Mouse (Mus musculus): ENCODE measurements around the gene Tjap1. TPM values are rescaled to one million over a fixed set of nuclear protein-coding genes. Genes with fewer than 3 reads are reported as not detected.

Gene Tjap1
- total RNA-seq, 2 experiments from 2014 or later, result 39.0 to 41.0 TPM

- DNase-seq (ENCODE audit: low spot score in 2 of 2), result no peak
These were observed 1.1 kb upstream of the Tjap1 start for GRCm38 (mm10) chr17:46283911-46284310.

GRCm38 (mm10) chr17:46283140-46283539 lies 314 bp upstream of the Tjap1 start:
- DNase-seq (ENCODE audit: low spot score in 2 of 2), result no peak

- DNase-seq (ENCODE audit: low spot score in 2 of 2), result no peak
These were observed 4.6 kb downstream of the Tjap1 start for GRCm38 (mm10) chr17:46278011-46278765.

GRCm38 (mm10) chr17:46277586-46277985 lies 5.2 kb downstream of the Tjap1 start:
- DNase-seq (ENCODE audit: low spot score in 2 of 2), result no peak

- DNase-seq (ENCODE audit: low spot score in 2 of 2), result no peak
These were observed 7.3 kb downstream of the Tjap1 start for GRCm38 (mm10) chr17:46275506-46275905.

- DNase-seq (ENCODE audit: low spot score in 2 of 2), result no peak
These were observed 7.8 kb downstream of the Tjap1 start for GRCm38 (mm10) chr17:46275034-46275433.

- no peak for DNase-seq (ENCODE audit: low spot score in 2 of 2)
These were observed 8.4 kb downstream of the Tjap1 start for GRCm38 (mm10) chr17:46274465-46274864.

GRCm38 (mm10) chr17:46273803-46274236 lies 9.0 kb downstream of the Tjap1 start:
- no peak for DNase-seq (ENCODE audit: low spot score in 2 of 2)

- DNase-seq (ENCODE audit: low spot score in 2 of 2), result no peak
These were observed 10.2 kb downstream of the Tjap1 start for GRCm38 (mm10) chr17:46272675-46273074.

- no peak for DNase-seq (ENCODE audit: low spot score in 2 of 2)
These were observed 10.8 kb downstream of the Tjap1 start for GRCm38 (mm10) chr17:46272058-46272457.

GRCm38 (mm10) chr17:46269771-46270534 lies 12.9 kb downstream of the Tjap1 start:
- peak in 1 of 2 experiments; percentile 50 for DNase-seq (ENCODE audit: low spot score in 2 of 2)

- no peak for DNase-seq (ENCODE audit: low spot score in 2 of 2)
These were observed 14.7 kb downstream of the Tjap1 start for GRCm38 (mm10) chr17:46268026-46268720.

GRCm38 (mm10) chr17:46267511-46267910 lies 15.3 kb downstream of the Tjap1 start:
- no peak for DNase-seq (ENCODE audit: low spot score in 2 of 2)

GRCm38 (mm10) chr17:46266986-46267385 lies 15.8 kb downstream of the Tjap1 start:
- DNase-seq (ENCODE audit: low spot score in 2 of 2), result no peak

- peak; percentile 92 to 95 for DNase-seq (ENCODE audit: low spot score in 2 of 2)
These were observed 16.8 kb downstream of the Tjap1 start for GRCm38 (mm10) chr17:46265918-46266618.

- DNase-seq (ENCODE audit: low spot score in 2 of 2), result no peak
These were observed 17.3 kb downstream of the Tjap1 start for GRCm38 (mm10) chr17:46265502-46265901.

- DNase-seq (ENCODE audit: low spot score in 2 of 2), result no peak
These were observed 20.6 kb downstream of the Tjap1 start for GRCm38 (mm10) chr17:46262201-46262694.

GRCm38 (mm10) chr17:46259675-46260074 lies 23.2 kb downstream of the Tjap1 start:
- DNase-seq (ENCODE audit: low spot score in 2 of 2), result no peak

GRCm38 (mm10) chr17:46258279-46259053 lies 24.4 kb downstream of the Tjap1 start:
- DNase-seq (ENCODE audit: low spot score in 2 of 2), result no peak

- no peak for DNase-seq (ENCODE audit: low spot score in 2 of 2)
These were observed 27.7 kb downstream of the Tjap1 start for GRCm38 (mm10) chr17:46255147-46255546.

Data from layer of hippocampus, postnatal 10 days (tissue).